Mouse (Mus musculus): ENCODE measurements around the gene Cep112.

Gene Cep112

GRCm38 (mm10) chr11:108909396-108910195 lies 484.6 kb downstream of the Cep112 start:
- no peak for DNase-seq (ENCODE audit: low read depth)
